Mouse (Mus musculus): ENCODE results near the gene H2afx.
"Not testable (repeated sequence)": the region's sequence is repeated elsewhere in the genome, so short reads cannot be mapped to it uniquely, and the experiment has no call there.

The H2afx gene

DNA sequence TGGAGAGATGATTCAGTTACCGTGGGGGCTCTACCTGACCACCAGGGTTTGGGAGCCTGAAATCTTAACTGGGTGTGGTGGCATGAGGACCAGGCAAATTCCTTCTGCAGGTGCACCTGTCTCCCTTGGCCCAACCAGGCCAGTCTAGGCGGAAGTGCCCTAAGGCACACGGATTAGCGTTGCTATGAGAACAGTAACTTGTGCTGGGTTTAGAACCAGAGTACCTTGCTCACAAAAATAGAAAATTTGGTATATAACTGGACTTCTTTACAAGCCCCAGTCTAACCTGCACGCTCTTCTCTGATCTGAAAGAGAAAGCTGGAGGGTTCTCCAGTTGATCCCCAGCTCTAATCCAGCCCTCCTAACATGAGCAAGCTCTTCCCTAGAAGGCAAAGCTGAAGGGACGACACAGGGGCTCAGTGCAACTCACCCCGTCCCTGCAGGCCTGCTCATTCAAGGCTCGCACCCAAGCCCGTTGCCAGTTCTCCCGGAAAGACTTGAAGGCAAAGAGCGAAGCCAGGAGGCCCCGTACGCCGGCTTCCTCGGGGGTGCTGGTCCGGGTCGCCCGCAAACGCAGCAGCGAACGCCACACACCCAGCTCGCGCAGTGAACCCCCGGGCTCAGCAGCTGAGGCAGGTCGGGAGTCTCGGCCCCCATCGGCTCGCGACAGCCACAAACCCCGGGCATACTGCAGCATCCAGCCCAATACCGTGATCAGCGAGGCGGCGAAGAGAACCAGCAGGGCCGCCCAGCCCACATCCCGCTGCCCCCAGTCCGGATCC lies 15.2 kb upstream of the H2afx start:
- peak; percentile 59 for DNase-seq

DNA sequence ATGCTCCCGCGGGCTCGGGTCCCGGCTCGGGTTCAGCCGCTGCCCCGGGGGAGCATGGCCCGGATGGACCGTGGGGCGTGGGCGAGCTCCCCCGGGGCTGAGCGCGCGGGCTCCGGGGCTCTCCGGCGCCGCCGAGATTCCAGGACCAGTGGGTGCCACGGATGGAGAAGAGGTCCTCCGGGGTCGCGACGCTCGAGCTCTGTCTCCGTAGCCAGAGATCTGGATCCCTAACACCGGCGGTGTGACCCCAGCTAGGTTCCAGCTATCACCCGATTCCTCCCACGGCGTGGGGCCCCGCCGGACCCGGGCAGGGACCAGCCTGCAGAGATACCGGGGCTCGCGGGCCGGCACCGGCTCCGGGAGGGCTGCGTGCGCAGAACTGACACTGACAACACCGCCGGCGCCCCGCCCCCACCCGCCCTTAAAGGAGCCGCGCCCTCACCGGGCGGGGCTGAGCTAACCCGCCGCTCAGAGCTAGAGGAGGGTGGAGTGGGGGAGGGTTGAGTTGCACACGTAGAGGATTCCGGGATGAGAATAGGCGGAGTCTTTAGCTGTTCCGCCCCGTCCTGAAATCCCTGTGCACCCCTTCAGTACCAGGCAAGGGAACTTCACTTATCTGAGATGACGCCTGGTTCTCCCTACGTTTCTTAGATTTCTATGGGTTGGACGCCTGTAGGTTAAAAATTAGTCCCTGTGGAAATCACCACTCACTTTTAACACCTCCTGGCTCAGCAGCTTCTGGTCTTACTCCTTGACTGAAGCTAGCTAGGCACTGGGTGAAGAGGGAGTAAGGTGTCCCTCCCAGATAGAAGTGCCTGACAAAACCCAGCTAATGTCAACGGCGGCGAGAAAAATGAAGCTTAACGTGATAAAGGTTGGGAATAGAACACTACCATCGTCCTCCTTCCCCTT lies 14.4 kb upstream of the H2afx start, which contains the start of gene C2cd2l:
Gene C2cd2l, minus strand, starts transcription at position 399 of the 912 bp plus-strand sequence.
- DNase-seq, result peak; percentile 95

DNA sequence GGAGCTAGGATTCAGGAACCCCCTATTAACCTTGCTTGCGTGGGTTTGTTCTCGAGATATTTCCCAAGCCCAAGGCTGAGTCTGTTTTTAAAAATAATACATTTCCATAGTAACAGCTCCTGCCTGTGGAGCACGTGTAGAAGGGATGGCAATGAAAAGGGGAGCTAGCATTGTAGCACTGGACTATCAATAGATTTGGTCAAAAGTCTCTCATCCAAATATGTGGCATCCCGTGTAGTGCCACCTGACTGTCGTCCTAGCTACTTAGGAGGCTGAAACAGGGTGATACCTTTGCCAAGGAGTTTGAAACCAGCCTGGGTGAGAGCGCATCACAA lies 13.7 kb upstream of the H2afx start:
- DNase-seq, result no peak

DNA sequence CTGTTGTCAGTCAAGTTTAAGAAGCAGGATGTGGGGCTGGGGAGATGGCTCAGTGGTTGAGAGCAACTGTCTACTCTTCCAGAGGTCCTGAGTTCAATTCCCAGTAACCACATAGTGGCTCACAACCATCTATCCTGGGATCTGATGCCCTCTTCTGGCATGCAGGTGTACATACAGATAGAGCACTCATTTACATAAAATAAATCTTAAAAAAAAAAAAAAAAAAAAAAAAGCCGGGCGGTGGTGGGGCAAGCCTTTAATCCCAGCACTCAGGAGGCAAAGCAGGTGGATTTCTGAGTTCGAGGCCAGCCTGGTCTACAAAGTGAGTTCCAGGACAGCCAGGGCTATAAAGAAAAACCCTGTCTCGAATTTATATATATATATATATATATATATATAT lies 10.8 kb upstream of the H2afx start:
- DNase-seq, result not testable (repeated sequence)

DNA sequence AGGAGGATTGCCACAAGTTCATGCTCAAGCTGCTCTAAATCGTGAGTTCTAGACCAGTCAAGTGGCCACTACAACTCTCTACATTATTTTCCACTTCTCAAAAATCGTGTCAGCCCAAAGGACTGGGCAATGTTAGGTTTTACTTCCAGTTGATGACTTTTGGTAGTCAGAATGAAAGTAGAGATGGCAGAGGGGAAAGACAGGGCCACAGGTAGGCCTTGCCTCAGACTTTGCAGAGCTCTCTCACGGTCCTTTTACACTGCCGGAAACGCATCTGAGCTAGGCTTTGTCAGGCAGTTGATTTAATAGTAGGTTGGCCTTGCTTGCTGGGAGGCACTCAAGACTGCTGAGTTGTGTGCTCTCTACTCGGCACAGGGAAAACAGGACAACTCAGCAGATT lies 10.3 kb upstream of the H2afx start:
- no peak for DNase-seq

DNA sequence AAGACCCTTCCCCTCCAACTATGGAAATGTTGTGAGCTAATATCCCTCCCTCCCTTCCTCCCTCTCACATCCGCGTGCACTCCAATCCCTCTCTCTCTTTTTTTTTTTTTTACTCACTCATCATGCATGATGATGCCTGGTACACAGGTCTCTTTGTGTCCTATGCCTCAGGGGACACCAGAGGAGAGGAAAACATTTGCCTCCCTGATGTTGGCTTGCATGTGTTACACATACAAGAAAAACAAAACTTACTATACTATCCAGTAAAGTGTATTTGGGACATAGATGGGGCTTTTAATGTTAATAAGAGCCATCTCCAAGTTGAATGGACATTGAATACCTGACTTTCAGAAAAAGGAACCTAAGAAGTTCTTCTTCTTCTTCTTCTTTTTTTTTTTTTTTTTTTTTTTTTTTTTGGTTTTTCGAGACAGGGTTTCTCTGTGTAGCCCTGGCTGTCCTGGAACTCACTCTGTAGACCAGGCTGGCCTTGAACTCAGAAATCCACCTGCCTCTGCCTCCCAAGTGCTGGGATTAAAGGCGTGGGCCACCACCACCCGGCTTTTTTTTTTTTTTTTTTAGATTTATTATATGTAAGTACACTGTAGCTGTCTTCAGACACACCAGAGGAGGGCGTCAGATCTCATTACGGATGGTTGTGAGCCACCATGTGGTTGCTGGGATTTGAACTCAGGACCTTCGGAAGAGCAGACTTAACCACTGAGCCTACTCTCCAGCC lies 9.3 kb upstream of the H2afx start:
- not testable (repeated sequence) for DNase-seq

DNA sequence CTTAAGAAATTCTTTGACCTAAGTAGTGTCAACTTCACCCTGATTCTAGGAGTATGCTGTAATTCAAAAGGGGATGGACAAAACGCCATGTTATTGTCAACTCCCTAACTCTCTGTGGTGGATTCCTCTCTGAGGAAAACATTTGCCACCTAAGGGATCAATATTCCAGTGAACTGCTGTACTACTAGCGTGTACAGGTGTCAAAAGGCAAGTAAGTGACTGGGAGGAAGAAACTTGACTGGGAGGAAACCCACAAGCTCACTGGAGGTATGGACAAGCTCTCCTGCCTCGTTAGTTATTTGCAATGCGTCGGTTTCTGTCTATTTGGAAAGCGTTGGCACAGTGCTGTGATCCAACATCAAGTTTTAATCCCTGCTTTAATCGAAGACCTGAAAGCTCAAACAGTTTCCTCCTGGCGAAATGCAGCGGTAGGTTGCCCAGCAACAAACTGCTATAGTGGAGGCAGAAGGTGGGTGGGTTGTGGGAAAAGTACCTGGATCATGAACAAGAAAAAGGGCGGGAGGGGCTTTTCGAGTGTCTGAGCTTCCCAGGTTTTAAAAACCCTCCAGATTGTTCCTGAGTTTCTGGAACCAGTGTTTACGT lies 8.6 kb upstream of the H2afx start, which contains the start of gene Dpagt1:
Gene Dpagt1, plus strand, starts transcription at position 252 of the 603 bp plus-strand sequence.
- no peak for DNase-seq

DNA sequence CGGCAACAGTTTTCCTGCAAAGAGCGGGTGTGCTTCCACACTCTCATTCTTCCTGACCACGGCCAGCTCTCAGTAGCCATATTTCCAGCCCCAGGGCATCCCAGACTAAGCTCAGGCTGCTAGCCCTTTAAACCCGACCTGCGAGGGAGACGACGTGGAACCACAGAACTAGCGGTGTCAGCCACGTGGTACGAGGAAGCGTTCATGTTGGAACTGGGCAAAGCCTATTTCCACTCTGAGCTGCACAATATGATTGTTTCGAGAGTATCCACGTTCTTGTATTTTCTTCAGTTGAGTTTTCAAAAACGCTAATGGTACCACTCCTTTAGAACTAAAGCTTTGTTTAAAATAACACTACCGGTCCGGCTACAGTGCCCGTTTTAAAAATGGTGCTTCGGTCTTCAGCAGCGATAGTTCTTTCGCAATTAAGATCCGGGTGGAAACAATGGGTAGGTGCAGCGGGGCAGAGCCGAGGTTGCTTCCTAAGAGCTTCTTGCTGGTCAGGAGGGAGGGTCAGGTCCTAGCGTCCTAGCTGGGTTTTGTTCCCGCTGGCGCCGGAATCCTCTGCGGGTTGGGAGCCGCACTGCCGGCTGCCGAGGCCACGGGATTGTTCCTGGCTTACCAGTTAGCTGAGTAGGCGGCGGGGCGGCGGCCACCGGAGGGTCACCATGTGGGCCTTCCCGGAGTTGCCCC lies 8.0 kb upstream of the H2afx start:
- DNase-seq, result peak; percentile 91

DNA sequence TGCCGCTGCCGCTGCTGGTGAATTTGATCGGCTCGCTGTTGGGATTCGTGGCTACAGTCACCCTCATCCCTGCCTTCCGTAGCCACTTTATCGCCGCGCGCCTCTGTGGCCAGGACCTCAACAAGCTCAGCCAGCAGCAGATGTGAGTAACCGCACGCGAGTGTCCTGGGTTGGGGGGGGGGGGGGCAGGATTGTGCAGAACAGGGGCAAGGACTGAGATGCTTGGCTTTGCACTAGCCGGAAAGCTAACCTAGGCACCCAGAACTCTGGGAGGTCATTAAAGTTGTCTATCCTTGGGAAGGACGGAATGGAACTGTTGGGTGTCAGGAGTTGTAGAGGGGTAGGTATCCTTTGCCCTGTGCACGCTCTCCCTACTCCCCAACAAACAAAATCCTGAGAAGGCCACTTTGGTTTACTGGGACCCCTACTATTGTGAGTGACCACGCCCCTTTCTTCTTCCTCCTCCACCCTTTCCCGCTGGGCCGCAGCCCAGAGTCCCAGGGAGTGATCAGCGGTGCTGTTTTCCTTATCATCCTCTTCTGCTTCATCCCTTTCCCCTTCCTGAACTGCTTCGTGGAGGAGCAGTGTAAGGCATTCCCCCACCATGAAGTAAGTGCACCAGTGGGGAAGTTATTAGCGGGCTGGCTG lies 7.3 kb upstream of the H2afx start:
- DNase-seq, result peak; percentile 60

DNA sequence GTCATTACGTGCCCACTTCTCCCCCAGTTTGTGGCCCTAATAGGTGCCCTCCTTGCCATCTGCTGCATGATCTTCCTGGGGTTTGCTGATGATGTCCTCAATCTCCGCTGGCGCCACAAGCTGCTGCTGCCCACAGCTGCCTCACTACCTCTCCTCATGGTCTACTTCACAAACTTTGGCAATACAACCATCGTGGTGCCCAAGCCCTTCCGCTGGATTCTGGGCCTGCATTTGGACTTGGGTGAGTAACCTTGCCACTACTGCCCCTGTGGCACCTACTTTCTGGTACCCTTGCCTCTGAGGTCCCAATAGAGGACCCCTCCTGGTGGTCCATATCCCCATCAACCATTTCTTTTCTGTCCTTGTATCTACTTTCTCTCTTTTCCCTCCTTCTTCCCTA lies 6.6 kb upstream of the H2afx start:
- no peak for DNase-seq

DNA sequence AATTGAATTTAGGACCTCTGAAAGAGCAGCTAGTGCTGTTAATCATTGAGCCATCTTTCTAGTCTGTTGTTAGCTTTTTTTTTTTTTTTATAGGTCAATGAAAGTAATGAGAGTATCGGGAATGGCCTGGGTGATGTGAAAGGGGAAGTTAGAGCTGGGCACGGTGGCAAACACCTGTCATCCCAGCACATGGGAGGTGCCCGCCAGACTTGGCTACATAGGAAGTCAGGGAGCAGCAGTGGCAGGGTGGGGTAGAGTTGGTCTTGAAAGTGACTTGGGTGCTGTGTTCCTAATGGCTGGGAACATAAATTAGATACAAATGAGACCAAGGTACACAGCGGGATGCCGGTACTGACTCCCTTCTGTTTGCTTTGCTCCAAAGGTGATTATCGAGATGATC lies 3.8 kb upstream of the H2afx start:
- DNase-seq, result no peak

DNA sequence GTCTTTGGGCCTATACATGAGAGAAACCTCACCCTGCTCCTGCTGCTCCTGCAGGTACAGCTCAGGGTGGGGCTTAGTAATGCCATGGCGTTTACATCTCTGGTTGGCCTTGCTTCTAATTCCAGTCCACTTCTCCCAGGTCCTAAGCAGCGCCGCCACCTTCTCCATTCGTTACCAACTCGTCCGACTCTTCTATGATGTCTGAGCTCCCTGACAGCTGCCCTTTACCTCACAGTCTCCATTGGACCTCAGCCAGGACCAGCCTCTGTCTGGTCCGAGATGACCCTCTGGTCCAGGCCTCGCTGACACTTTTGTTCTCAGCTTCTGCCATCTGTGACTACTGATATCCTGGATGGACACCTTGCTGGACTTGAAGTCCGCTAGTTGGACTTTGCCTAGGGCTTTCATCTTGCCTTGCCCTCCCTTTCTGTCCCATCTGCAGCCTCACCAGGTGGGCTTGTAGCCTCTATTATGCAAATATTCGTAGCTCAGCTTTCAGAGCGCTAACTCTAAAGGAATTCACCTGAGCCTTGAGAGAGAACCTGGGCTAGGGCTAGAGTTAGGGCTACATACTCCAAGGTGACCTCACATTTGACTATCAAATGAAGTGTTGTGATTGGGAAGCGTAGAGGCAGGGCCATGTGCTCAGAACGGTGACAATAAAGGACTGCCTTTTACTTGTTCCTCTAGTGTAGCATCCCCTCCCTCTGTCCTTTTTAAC lies 1.4 kb upstream of the H2afx start:
- no peak for DNase-seq

DNA sequence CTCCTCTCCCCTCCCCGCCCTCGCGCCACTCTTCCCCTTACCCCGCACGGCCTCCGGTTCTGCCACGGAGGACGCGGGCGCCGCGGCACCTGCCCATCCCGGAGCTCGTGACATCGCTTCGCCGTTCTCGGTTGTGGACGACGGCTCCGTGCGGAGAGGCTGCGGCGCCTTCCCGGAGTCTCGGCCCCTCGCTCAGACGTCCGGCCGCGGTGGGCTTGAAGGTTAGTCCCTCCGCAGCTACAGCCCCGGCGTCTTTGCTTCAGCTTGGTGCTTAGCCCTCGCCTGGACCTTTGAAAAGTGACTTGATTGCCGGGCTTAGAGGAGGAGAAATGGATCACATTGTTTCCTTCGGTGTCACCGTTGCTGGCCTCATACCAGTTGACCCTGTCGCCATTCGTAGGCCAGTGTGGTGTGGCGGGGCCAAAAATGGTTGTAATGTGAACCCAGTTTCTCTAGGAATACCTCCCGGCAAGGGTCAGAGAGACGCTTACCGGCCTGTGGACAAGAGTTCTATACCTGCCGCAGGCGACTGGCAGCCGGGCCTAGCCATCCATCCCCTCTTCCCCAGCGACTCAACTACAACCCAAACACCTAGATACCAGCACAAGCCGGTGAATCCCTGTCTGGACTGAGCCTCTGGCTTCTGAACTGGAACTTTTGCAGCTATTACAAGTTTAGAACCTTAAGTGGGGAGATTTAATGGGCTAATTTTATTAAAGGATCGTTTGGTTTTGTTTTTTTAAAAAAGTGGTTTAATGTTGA lies 1.0 kb downstream of the H2afx start:
- peak; percentile 62 for DNase-seq

DNA sequence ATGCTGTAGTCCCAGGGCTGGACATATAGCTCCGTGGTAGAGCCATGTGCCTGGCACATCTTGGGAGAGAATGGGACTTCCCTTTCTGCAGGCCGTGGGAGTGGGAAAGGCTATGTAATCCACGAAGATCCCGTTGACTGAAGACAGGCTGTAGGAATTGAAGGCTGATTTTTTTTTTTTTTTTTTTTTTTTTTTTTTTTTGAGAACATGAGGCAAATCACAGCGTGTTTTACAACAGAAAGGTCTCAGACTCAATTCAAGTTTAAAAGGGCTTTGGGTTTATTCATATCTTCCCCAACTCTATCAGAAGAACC lies 1.6 kb downstream of the H2afx start:
- DNase-seq, result no peak

DNA sequence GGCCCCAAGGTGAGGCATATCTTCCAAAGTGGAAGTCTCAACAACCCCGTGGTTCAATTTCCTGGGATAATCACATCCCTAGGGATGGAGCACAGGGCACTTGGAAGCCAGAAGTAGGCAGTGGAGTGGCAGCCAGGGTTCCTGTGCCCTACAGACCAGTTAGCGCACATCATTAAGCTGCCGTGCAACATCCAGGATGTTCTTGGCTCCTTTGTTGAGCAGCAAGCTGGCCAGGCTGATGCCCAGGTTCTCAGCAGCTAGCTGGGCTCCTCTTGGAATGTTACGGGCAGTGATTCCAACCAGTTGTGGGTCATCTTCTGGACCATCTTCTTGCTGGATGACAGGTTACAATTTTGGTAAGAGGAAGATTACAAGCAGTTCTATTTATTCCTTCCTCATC lies 2.0 kb downstream of the H2afx start:
- DNase-seq, result not testable (repeated sequence)

DNA sequence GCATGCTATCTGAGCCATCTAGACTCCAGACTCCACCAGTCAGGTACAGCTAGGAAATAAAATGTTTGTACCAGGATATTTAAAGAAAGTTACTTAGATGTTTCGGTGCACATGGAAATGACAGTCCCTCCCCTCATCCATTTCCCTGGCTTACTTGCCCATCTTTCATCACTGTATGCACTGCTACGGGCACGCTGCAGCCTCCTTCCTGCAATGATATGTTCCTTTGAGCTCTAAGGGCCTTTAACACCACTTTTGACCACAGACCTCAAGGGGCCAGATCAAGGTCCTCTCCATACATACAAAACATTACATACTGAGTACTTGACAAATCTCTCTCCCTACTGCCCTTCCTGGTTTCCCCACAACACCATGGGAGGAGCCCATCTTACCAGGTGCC lies 2.5 kb downstream of the H2afx start:
- DNase-seq, result no peak

DNA sequence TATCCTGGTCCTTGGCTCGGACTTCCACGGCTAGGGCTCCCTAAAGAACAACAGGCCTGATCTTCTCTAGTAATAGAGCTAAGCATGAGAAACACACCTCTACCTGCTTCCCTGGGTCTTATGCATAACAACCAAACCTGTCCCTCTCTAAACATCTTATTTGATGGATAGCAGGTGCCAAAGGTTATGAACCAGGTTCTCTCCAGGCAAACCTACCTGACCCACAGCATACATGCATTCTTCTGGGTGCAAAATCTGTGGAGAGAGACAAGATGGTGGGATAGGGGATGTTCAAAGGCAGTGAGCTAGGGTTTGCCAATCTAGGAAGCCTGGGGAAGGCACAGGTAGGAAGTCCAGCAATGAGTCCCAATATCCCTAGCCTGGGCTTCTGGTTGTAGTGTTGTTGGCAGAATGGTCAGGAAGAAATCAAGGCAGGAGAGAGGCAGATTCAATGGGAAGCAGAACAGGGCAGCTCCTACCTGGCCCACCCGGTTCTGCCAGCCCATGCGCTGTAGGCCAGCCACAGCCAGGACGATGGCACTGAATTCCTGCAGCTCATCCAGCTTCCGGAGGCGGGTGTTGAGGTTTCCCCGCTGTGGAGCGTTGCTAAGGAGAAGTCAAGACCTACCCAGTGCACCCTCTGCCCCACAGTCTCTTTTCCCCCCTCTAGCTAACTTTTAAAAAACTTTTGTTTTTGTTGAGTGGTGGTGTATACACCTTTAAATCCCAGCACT lies 3.1 kb downstream of the H2afx start:
- DNase-seq, result peak; percentile 32

DNA sequence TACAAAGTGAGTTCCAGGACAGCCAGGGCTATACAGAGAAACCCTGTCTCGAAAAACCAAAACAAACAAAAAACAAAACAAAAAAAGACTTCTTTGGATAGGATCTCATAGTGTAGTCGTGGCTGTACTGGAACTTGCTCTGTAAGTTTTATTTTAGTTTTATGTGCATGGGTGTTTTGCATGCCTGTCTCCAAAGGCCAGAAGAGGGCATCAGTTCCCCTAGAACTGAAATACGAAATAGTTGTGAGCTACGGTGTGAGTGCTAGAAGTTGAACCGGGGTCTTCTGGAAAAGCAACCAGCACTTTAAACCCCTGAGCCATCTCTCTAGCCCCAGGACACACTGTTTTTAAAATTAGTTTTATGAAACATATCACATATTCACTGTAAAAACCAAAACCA lies 4.1 kb downstream of the H2afx start:
- no peak for DNase-seq

DNA sequence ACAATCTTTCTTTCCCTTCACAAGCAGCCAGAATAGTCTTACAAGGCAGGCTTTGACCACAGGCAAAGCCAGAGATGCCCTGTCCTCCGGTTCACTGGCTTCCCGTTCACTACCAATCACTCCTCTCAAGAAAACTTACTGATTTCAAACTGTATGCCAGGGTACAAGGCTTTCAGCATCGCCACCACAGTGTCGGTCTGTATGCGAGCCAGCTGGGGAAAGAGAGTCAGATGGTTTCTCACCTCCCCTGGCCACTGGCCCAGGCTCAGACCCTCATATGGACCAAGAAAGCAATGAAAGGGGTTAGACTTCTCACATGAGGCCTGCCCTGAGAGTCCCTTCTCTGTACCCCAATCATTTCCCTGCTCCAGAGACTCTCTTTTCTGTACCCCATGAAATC lies 7.0 kb downstream of the H2afx start:
- DNase-seq, result no peak

DNA sequence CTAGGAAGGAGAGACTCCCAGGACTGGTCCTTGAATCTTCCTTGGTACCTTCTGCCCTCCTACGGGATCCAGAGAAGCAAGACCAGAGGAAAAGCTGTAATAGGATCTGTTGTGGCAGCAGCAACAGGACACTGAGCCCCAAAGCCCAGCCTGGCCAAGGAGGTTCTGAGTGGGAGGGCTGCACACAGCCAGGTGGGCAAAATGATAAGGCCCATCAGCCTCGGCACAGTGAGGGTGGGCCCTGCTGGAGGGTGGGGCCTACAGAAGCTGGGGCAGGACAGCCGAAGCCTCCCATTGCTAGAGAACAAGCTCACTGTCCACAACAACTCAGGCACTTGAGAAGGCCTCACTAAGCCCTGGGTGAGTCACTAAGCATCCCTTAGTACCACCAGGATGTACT lies 7.7 kb downstream of the H2afx start:
- DNase-seq, result no peak

All from kidney, postnatal 10 days (tissue).